Mouse (Mus musculus): Measurements from ENCODE around the gene Sag. TPM values are rescaled to one million over a fixed set of nuclear protein-coding genes. Genes with fewer than 3 reads are reported as not detected.

Gene Sag
- total and polyA plus RNA-seq, 2 experiments from 2014 or later: 0.11 to 0.31 TPM

- TF ChIP-seq CTCF (IDR thresholded peaks at IDR 0.05; ENCODE audit: low read depth) (no peak), EP300 (IDR thresholded peaks at IDR 0.05; ENCODE audit: low read depth) (no peak)
- Histone ChIP-seq H3K4me2 (ENCODE audit: low read depth, low read length) (no peak overlapping the region), H3K9ac (replicated peaks; ENCODE audit: low read depth, low read length) (no peak overlapping the region), H3K27ac (ENCODE audit: low read depth) (peak overlapping the region; percentile 32), H3K9me3 (replicated peaks; ENCODE audit: control insufficient read depth, low read length) (no peaks in the 10 kb centered on the region), H3K4me3 (ENCODE audit: low read depth, low read length) (no peak overlapping the region), H3K4me1 (ENCODE audit: control insufficient read depth, insufficient read depth) (no peaks in the 10 kb centered on the region), H3K36me3 (replicated peaks; ENCODE audit: control insufficient read depth, insufficient read depth, low read length) (peaks cover 83% of the 10 kb centered on the region), H3K27me3 (ENCODE audit: control insufficient read depth, insufficient read depth, low read length) (no peaks in the 10 kb centered on the region)
- ATAC-seq (ENCODE audit: insufficient read depth, low read depth) (peak; percentile 60), DNase-seq (ENCODE audit: low spot score) (peak; percentile 30)
- 75% methylated on average over 8 of the region's 8 CpGs for WGBS
Measured at GRCm38 (mm10) chr1:87785703-87786102, 17.8 kb upstream of the Sag start.

GRCm38 (mm10) chr1:87786251-87786650 lies 17.2 kb upstream of the Sag start:
- no peak overlapping the region for H3K9ac ChIP-seq (replicated peaks; ENCODE audit: low read depth, low read length)
- H3K9me3 ChIP-seq (replicated peaks; ENCODE audit: control insufficient read depth, low read length): no peaks in the 10 kb centered on the region
- no peaks in the 10 kb centered on the region for H3K4me1 ChIP-seq (ENCODE audit: control insufficient read depth, insufficient read depth)
- no peaks in the 10 kb centered on the region for H3K27me3 ChIP-seq (ENCODE audit: control insufficient read depth, insufficient read depth, low read length)
- TF ChIP-seq CTCF (IDR thresholded peaks at IDR 0.05; ENCODE audit: low read depth): no peak
- TF ChIP-seq EP300 (IDR thresholded peaks at IDR 0.05; ENCODE audit: low read depth): no peak
- WGBS: 60% methylated on average over 7 of the region's 7 CpGs
- no peak overlapping the region for H3K4me2 ChIP-seq (ENCODE audit: low read depth, low read length)
- ATAC-seq (ENCODE audit: insufficient read depth, low read depth) (peak; percentile 62; the same call in 1 of the 2 replicates), DNase-seq (ENCODE audit: low spot score) (peak; percentile 7)
- peak overlapping the region; percentile 32 for H3K27ac ChIP-seq (ENCODE audit: low read depth)
- H3K4me3 ChIP-seq (ENCODE audit: low read depth, low read length): no peak overlapping the region
- H3K36me3 ChIP-seq (replicated peaks; ENCODE audit: control insufficient read depth, insufficient read depth, low read length): peaks cover 83% of the 10 kb centered on the region

- no peak for ATAC-seq (ENCODE audit: insufficient read depth, low read depth)
- peaks cover 81% of the 10 kb centered on the region for H3K36me3 ChIP-seq (replicated peaks; ENCODE audit: control insufficient read depth, insufficient read depth, low read length)
- 87% methylated on average over 8 of the region's 8 CpGs for WGBS
Measured at GRCm38 (mm10) chr1:87789665-87790064, 13.8 kb upstream of the Sag start.

GRCm38 (mm10) chr1:87792438-87793137 lies 10.9 kb upstream of the Sag start:
- DNase-seq (ENCODE audit: low spot score) (no peak), ATAC-seq (ENCODE audit: insufficient read depth, low read depth) (no peak)
- no peak overlapping the region for H3K4me2 ChIP-seq (ENCODE audit: low read depth, low read length)
- no peaks in the 10 kb centered on the region for H3K27me3 ChIP-seq (ENCODE audit: control insufficient read depth, insufficient read depth, low read length)
- peaks cover 53% of the 10 kb centered on the region for H3K36me3 ChIP-seq (replicated peaks; ENCODE audit: control insufficient read depth, insufficient read depth, low read length)
- TF ChIP-seq CTCF (IDR thresholded peaks at IDR 0.05; ENCODE audit: low read depth) (no peak), EP300 (IDR thresholded peaks at IDR 0.05; ENCODE audit: low read depth) (no peak)
- H3K27ac ChIP-seq (ENCODE audit: low read depth): no peak overlapping the region
- no peaks in the 10 kb centered on the region for H3K9me3 ChIP-seq (replicated peaks; ENCODE audit: control insufficient read depth, low read length)
- WGBS: 76% methylated on average over 4 of the region's 4 CpGs
- H3K4me1 ChIP-seq (ENCODE audit: control insufficient read depth, insufficient read depth): no peaks in the 10 kb centered on the region
- H3K4me3 ChIP-seq (ENCODE audit: low read depth, low read length): no peak overlapping the region
- H3K9ac ChIP-seq (replicated peaks; ENCODE audit: low read depth, low read length): no peak overlapping the region

More at GRCm38 (mm10) chr1:87789665-87790064, 13.8 kb upstream of the Sag start:
- Histone ChIP-seq H3K4me1 (ENCODE audit: control insufficient read depth, insufficient read depth) (no peaks in the 10 kb centered on the region), H3K9ac (replicated peaks; ENCODE audit: low read depth, low read length) (no peak overlapping the region), H3K4me3 (ENCODE audit: low read depth, low read length) (no peak overlapping the region), H3K27me3 (ENCODE audit: control insufficient read depth, insufficient read depth, low read length) (no peaks in the 10 kb centered on the region), H3K27ac (ENCODE audit: low read depth) (no peak overlapping the region), H3K4me2 (ENCODE audit: low read depth, low read length) (no peak overlapping the region), H3K9me3 (replicated peaks; ENCODE audit: control insufficient read depth, low read length) (no peaks in the 10 kb centered on the region)
- DNase-seq (ENCODE audit: low spot score): no peak
- TF ChIP-seq CTCF (IDR thresholded peaks at IDR 0.05; ENCODE audit: low read depth) (no peak), EP300 (IDR thresholded peaks at IDR 0.05; ENCODE audit: low read depth) (no peak)

GRCm38 (mm10) chr1:87793138-87793449 lies 10.4 kb upstream of the Sag start:
- H3K27me3 ChIP-seq (ENCODE audit: control insufficient read depth, insufficient read depth, low read length): no peaks in the 10 kb centered on the region
- WGBS: 87% methylated on average over 6 of the region's 6 CpGs
- no peak overlapping the region for H3K4me2 ChIP-seq (ENCODE audit: low read depth, low read length)
- H3K27ac ChIP-seq (ENCODE audit: low read depth): no peak overlapping the region
- DNase-seq (ENCODE audit: low spot score) (no peak), ATAC-seq (ENCODE audit: insufficient read depth, low read depth) (no peak)
- no peaks in the 10 kb centered on the region for H3K9me3 ChIP-seq (replicated peaks; ENCODE audit: control insufficient read depth, low read length)
- H3K9ac ChIP-seq (replicated peaks; ENCODE audit: low read depth, low read length): no peak overlapping the region
- H3K36me3 ChIP-seq (replicated peaks; ENCODE audit: control insufficient read depth, insufficient read depth, low read length): peaks cover 50% of the 10 kb centered on the region
- no peak overlapping the region for H3K4me3 ChIP-seq (ENCODE audit: low read depth, low read length)
- H3K4me1 ChIP-seq (ENCODE audit: control insufficient read depth, insufficient read depth): no peaks in the 10 kb centered on the region
- TF ChIP-seq EP300 (IDR thresholded peaks at IDR 0.05; ENCODE audit: low read depth): no peak

GRCm38 (mm10) chr1:87797702-87798101 lies 5.8 kb upstream of the Sag start:
- Histone ChIP-seq H3K4me2 (ENCODE audit: low read depth, low read length) (no peak overlapping the region), H3K27ac (ENCODE audit: low read depth) (no peak overlapping the region), H3K4me3 (ENCODE audit: low read depth, low read length) (no peak overlapping the region), H3K27me3 (ENCODE audit: control insufficient read depth, insufficient read depth, low read length) (no peaks in the 10 kb centered on the region), H3K9me3 (replicated peaks; ENCODE audit: control insufficient read depth, low read length) (no peaks in the 10 kb centered on the region), H3K9ac (replicated peaks; ENCODE audit: low read depth, low read length) (no peak overlapping the region), H3K36me3 (replicated peaks; ENCODE audit: control insufficient read depth, insufficient read depth, low read length) (peaks cover 13% of the 10 kb centered on the region), H3K4me1 (ENCODE audit: control insufficient read depth, insufficient read depth) (no peaks in the 10 kb centered on the region)
- no peak for TF ChIP-seq EP300 (IDR thresholded peaks at IDR 0.05; ENCODE audit: low read depth)
- TF ChIP-seq CTCF (IDR thresholded peaks at IDR 0.05; ENCODE audit: low read depth): no peak
- no peak for ATAC-seq (ENCODE audit: insufficient read depth, low read depth)
- DNase-seq (ENCODE audit: low spot score): no peak
- WGBS: 73% methylated on average over 1 of the region's 1 CpGs
